24 mouse cellular contexts compared by ENCODE assay signal in the genomic region with DNA sequence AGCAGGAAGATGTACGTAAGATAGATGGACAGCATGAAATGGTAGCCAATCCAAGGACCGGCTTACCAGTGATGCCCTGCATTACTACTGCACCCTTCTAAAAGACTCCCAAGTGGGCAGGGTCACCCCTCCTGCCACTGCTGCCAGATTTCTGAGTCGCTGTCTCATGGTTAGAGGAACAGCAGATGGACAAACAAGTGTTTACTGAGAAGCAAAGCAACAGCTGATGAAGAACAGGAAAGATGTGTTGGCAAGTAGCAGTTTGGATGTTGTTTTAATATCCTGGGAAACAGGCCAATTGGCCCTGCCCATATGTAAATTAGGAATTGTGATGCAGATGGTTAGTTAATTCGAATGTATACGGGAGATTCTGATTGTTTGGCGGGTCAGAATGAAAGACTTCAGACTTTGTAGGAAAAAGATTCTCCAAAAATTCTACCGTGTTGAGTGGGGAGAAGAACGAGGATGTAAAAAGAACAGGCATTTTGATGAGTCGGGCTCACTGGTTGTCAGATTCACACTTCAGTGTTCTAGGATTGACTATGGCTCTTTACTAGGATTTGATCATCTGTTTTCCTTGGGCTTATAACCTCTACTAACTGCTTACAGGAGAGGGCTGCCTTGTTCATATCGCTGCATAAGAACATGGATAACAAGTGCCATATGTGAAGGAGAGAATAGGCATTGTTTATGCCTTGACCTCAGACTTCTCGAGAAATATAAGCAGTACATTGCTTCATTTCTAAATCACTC. TPM values are rescaled to one million over a fixed set of nuclear protein-coding genes. Genes with fewer than 3 reads are reported as not detected.
DNase-seq lines count a peak whose midpoint lies in the region; ATAC-seq and TF ChIP-seq lines count a peak whose summit lies in the region.
"Had no signal": no experiment of that assay in that cellular context is flagged by ENCODE, and none has a peak within 500 bp of the region (broad histone marks: within the 10 kb centered on the region; RNA-seq: fewer than 3 reads in every experiment).

No protein-coding gene starts in this region.

- TF ChIP-seq CTCF in hindbrain, postnatal 0 days (IDR thresholded peaks at IDR 0.05; ENCODE audit: low read depth): no peak

- no peaks in the 10 kb centered on the region for H3K4me1 ChIP-seq in embryonic facial prominence, embryonic 14.5 days (ENCODE audit: control insufficient read depth, insufficient read depth, low read length)
- no peaks in the 10 kb centered on the region for H3K4me1 ChIP-seq in embryonic facial prominence, embryonic 10.5 days
- H3K4me1 ChIP-seq in hindbrain, postnatal 0 days (ENCODE audit: insufficient read depth, low read length): no peaks in the 10 kb centered on the region
- no peaks in the 10 kb centered on the region; the same call in 1 of the 2 replicates for H3K4me1 ChIP-seq in hindbrain, embryonic 10.5 days (replicated peaks)
- H3K4me1 ChIP-seq in kidney, embryonic 15.5 days: no peaks in the 10 kb centered on the region
- H3K4me1 ChIP-seq: embryonic facial prominence, embryonic 13.5 days; limb, embryonic 10.5 days; liver, embryonic 15.5 days; stomach, embryonic 15.5 days had no signal

- 48% methylated on average over 11 of the region's 11 CpGs for WGBS in embryonic facial prominence, embryonic 14.5 days
- 57% methylated on average over 11 of the region's 11 CpGs for WGBS in embryonic facial prominence, embryonic 10.5 days
- 29% methylated on average over 11 of the region's 11 CpGs for WGBS in hindbrain, postnatal 0 days
- 57% methylated on average over 11 of the region's 11 CpGs for WGBS in hindbrain, embryonic 10.5 days
- 62% methylated on average over 11 of the region's 11 CpGs for WGBS in kidney, embryonic 15.5 days

- no peaks in the 10 kb centered on the region for H3K9me3 ChIP-seq in embryonic facial prominence, embryonic 14.5 days (ENCODE audit: control insufficient read depth, low read length)
- no peaks in the 10 kb centered on the region for H3K9me3 ChIP-seq in embryonic facial prominence, embryonic 10.5 days
- H3K9me3 ChIP-seq in hindbrain, postnatal 0 days (ENCODE audit: low read length): no peaks in the 10 kb centered on the region
- H3K9me3 ChIP-seq in hindbrain, embryonic 10.5 days: no peaks in the 10 kb centered on the region
- H3K9me3 ChIP-seq in kidney, embryonic 15.5 days (replicated peaks): no peaks in the 10 kb centered on the region
- H3K9me3 ChIP-seq: embryonic facial prominence, embryonic 13.5 days; limb, embryonic 10.5 days; liver, embryonic 15.5 days; stomach, embryonic 15.5 days had no signal

- H3K27me3 ChIP-seq in embryonic facial prominence, embryonic 14.5 days (replicated peaks; ENCODE audit: control insufficient read depth, insufficient read depth, low read length): no peaks in the 10 kb centered on the region
- H3K27me3 ChIP-seq in embryonic facial prominence, embryonic 10.5 days (replicated peaks; ENCODE audit: low read depth, poor library complexity, severe bottlenecking): no peaks in the 10 kb centered on the region
- no peaks in the 10 kb centered on the region for H3K27me3 ChIP-seq in hindbrain, postnatal 0 days (ENCODE audit: insufficient read depth, low read length)
- no peaks in the 10 kb centered on the region for H3K27me3 ChIP-seq in hindbrain, embryonic 10.5 days (ENCODE audit: insufficient read depth, poor library complexity, severe bottlenecking)
- no peaks in the 10 kb centered on the region for H3K27me3 ChIP-seq in kidney, embryonic 15.5 days
- H3K27me3 ChIP-seq: embryonic facial prominence, embryonic 13.5 days; liver, embryonic 15.5 days; stomach, embryonic 15.5 days had no signal

- peak; percentile 22 for DNase-seq in embryonic facial prominence, embryonic 14.5 days (ENCODE audit: low spot score)
- DNase-seq in embryonic facial prominence, embryonic 10.5 days (ENCODE audit: low spot score): no peak
- DNase-seq in hindbrain, postnatal 0 days (ENCODE audit: low spot score): peak; percentile 44
- no peak for DNase-seq in hindbrain, embryonic 10.5 days (ENCODE audit: low spot score)
- peak; percentile 23 to 32 for DNase-seq in right cerebral cortex, postnatal 10 days (ENCODE audit: low spot score in 2 of 2)
- no peak for DNase-seq in right cerebral cortex, adult 18-20 months
- DNase-seq: adrenal gland, postnatal 25 days; cerebellum, adult 11-12 months; cerebellum, postnatal 14 days; heart, postnatal 4 days; kidney, adult 18-20 months; layer of hippocampus, adult 9-11 months; liver; thymus, adult 2 months; thymus, postnatal 4 days had no signal

- no peak overlapping the region for H3K4me2 ChIP-seq in embryonic facial prominence, embryonic 14.5 days (ENCODE audit: low read depth, low read length)
- H3K4me2 ChIP-seq in hindbrain, postnatal 0 days (ENCODE audit: low read depth, low read length): peak overlapping the region; percentile 16; the same call in 1 of the 2 replicates
- H3K4me2 ChIP-seq in kidney, embryonic 15.5 days: no peak overlapping the region
- H3K4me2 ChIP-seq: embryonic facial prominence, embryonic 13.5 days; liver, embryonic 15.5 days; midbrain, embryonic 11.5 days; stomach, embryonic 15.5 days had no signal

- ATAC-seq in embryonic facial prominence, embryonic 14.5 days (ENCODE audit: low read depth): no peak
- ATAC-seq in hindbrain, postnatal 0 days: no peak
- ATAC-seq in kidney, embryonic 15.5 days (replicated peaks; ENCODE audit: low FRiP score): no peak
- ATAC-seq: inflammation-experienced regulatory T-cells, adult 6 months had no signal

- no peak overlapping the region for H3K9ac ChIP-seq in embryonic facial prominence, embryonic 14.5 days (ENCODE audit: low read depth, low read length)
- no peak overlapping the region for H3K9ac ChIP-seq in hindbrain, postnatal 0 days (replicated peaks; ENCODE audit: low read length)
- no peak overlapping the region for H3K9ac ChIP-seq in kidney, embryonic 15.5 days
- H3K9ac ChIP-seq: embryonic facial prominence, embryonic 13.5 days; liver, embryonic 15.5 days; stomach, embryonic 15.5 days had no signal

- H3K36me3 ChIP-seq in embryonic facial prominence, embryonic 14.5 days (ENCODE audit: control insufficient read depth, insufficient read depth, low read length): no peaks in the 10 kb centered on the region
- H3K36me3 ChIP-seq in embryonic facial prominence, embryonic 10.5 days (replicated peaks): no peaks in the 10 kb centered on the region
- no peaks in the 10 kb centered on the region for H3K36me3 ChIP-seq in hindbrain, postnatal 0 days (ENCODE audit: insufficient read depth, low read length)
- no peaks in the 10 kb centered on the region for H3K36me3 ChIP-seq in hindbrain, embryonic 10.5 days
- no peaks in the 10 kb centered on the region for H3K36me3 ChIP-seq in kidney, embryonic 15.5 days
- H3K36me3 ChIP-seq: embryonic facial prominence, embryonic 13.5 days; limb, embryonic 10.5 days; liver, embryonic 15.5 days; stomach, embryonic 15.5 days had no signal

- H3K27ac ChIP-seq in embryonic facial prominence, embryonic 14.5 days (replicated peaks; ENCODE audit: low read depth, low read length): no peak overlapping the region
- no peak overlapping the region for H3K27ac ChIP-seq in embryonic facial prominence, embryonic 10.5 days (replicated peaks)
- no peak overlapping the region for H3K27ac ChIP-seq in hindbrain, postnatal 0 days
- no peak overlapping the region for H3K27ac ChIP-seq in hindbrain, embryonic 10.5 days
- no peak overlapping the region for H3K27ac ChIP-seq in kidney, embryonic 15.5 days
- H3K27ac ChIP-seq: embryonic facial prominence, embryonic 13.5 days; kidney, postnatal 0 days; limb, embryonic 10.5 days; liver, embryonic 15.5 days; macrophage; stomach, embryonic 15.5 days had no signal

- H3K4me3 ChIP-seq in embryonic facial prominence, embryonic 14.5 days (ENCODE audit: low read depth, low read length): no peak overlapping the region
- no peak overlapping the region for H3K4me3 ChIP-seq in embryonic facial prominence, embryonic 10.5 days
- no peak overlapping the region for H3K4me3 ChIP-seq in hindbrain, postnatal 0 days (ENCODE audit: low read length)
- no peak overlapping the region for H3K4me3 ChIP-seq in hindbrain, embryonic 10.5 days
- H3K4me3 ChIP-seq in kidney, embryonic 15.5 days (replicated peaks): no peak overlapping the region
- H3K4me3 ChIP-seq: embryonic facial prominence, embryonic 13.5 days; limb, embryonic 10.5 days; liver, embryonic 15.5 days; stomach, embryonic 15.5 days had no signal

RNA-seq across cellular contexts. Expression of a gene that starts 19.6 kb away (rescaled TPM):
- polyA plus RNA-seq in embryonic facial prominence, embryonic 14.5 days (2014; fragmentation: Nextera tagmentation; extraction: Ambion mirVana): 12.6 and 13.9 TPM in 2 replicates
- 14.3 and 16.7 TPM in 2 replicates for polyA plus RNA-seq in embryonic facial prominence, embryonic 10.5 days (2016; fragmentation: Nextera tagmentation; extraction: Ambion mirVana)
- 33.4 and 35.2 TPM in 2 replicates for total RNA-seq in hindbrain, postnatal 0 days (2014; rRNA removed)
- polyA plus RNA-seq in hindbrain, postnatal 0 days (2015; fragmentation: Nextera tagmentation; extraction: Ambion mirVana): 11.9 and 12.5 TPM in 2 replicates
- 14.3 and 14.7 TPM in 2 replicates for polyA plus RNA-seq in hindbrain, embryonic 10.5 days (2016; fragmentation: Nextera tagmentation; extraction: Ambion mirVana)
- 12.8 and 13.5 TPM in 2 replicates for polyA plus RNA-seq in kidney, embryonic 15.5 days (2015; fragmentation: Nextera tagmentation; extraction: Ambion mirVana)

RNA-seq across cellular contexts. Expression of a gene that starts 20.4 kb away (rescaled TPM):
- polyA plus RNA-seq in embryonic facial prominence, embryonic 14.5 days (2014; fragmentation: Nextera tagmentation; extraction: Ambion mirVana): 22.1 and 24.6 TPM in 2 replicates
- polyA plus RNA-seq in embryonic facial prominence, embryonic 10.5 days (2016; fragmentation: Nextera tagmentation; extraction: Ambion mirVana): 53.6 and 56.9 TPM in 2 replicates
- 13.7 and 16.8 TPM in 2 replicates for total RNA-seq in hindbrain, postnatal 0 days (2014; rRNA removed)
- polyA plus RNA-seq in hindbrain, postnatal 0 days (2015; fragmentation: Nextera tagmentation; extraction: Ambion mirVana): 41.9 and 44.8 TPM in 2 replicates
- polyA plus RNA-seq in hindbrain, embryonic 10.5 days (2016; fragmentation: Nextera tagmentation; extraction: Ambion mirVana): 47.0 and 66.3 TPM in 2 replicates
- 34.4 and 37.3 TPM in 2 replicates for polyA plus RNA-seq in kidney, embryonic 15.5 days (2015; fragmentation: Nextera tagmentation; extraction: Ambion mirVana)

Comparison
In these comparisons a context has a peak if more than half of its experiments do, and no peak if none do; other contexts are left out.
1. DNase-seq: peak in embryonic facial prominence, embryonic 14.5 days (single experiment), hindbrain, postnatal 0 days (single experiment) and right cerebral cortex, postnatal 10 days (2 of 2); none in embryonic facial prominence, embryonic 10.5 days (single experiment), hindbrain, embryonic 10.5 days (single experiment) and right cerebral cortex, adult 18-20 months (single experiment).